Mouse (Mus musculus): ENCODE results near the gene Sh3rf1.

The Sh3rf1 gene

GRCm38 (mm10) chr8:61341587-61342441, 118.1 kb downstream of the Sh3rf1 start:
- TF ChIP-seq GATA4 (IDR thresholded peaks at IDR 0.05; ENCODE audit: insufficient replicate concordance, low read length), result no peak

- no peak for TF ChIP-seq GATA4 (IDR thresholded peaks at IDR 0.05; ENCODE audit: insufficient replicate concordance, low read length)
Observed at GRCm38 (mm10) chr8:61342473-61343026, 118.9 kb downstream of the Sh3rf1 start.

- no peak for TF ChIP-seq GATA4 (IDR thresholded peaks at IDR 0.05; ENCODE audit: insufficient replicate concordance, low read length)
Observed at GRCm38 (mm10) chr8:61344435-61344834, 120.8 kb downstream of the Sh3rf1 start.

GRCm38 (mm10) chr8:61346941-61347340, 123.3 kb downstream of the Sh3rf1 start:
- no peak for TF ChIP-seq GATA4 (IDR thresholded peaks at IDR 0.05; ENCODE audit: insufficient replicate concordance, low read length)

GRCm38 (mm10) chr8:61347526-61347925, 123.9 kb downstream of the Sh3rf1 start:
- TF ChIP-seq GATA4 (IDR thresholded peaks at IDR 0.05; ENCODE audit: insufficient replicate concordance, low read length), result no peak

GRCm38 (mm10) chr8:61348029-61348428, 124.4 kb downstream of the Sh3rf1 start:
- no peak for TF ChIP-seq GATA4 (IDR thresholded peaks at IDR 0.05; ENCODE audit: insufficient replicate concordance, low read length)

GRCm38 (mm10) chr8:61348518-61348917, 124.8 kb downstream of the Sh3rf1 start:
- TF ChIP-seq GATA4 (IDR thresholded peaks at IDR 0.05; ENCODE audit: insufficient replicate concordance, low read length), result no peak; the same call in 1 of the 2 replicates

- TF ChIP-seq GATA4 (IDR thresholded peaks at IDR 0.05; ENCODE audit: insufficient replicate concordance, low read length), result no peak
Observed at GRCm38 (mm10) chr8:61350443-61350842, 126.8 kb downstream of the Sh3rf1 start.

- no peak for TF ChIP-seq GATA4 (IDR thresholded peaks at IDR 0.05; ENCODE audit: insufficient replicate concordance, low read length)
Observed at GRCm38 (mm10) chr8:61351638-61352037, 128.0 kb downstream of the Sh3rf1 start.

GRCm38 (mm10) chr8:61355503-61355902, 131.8 kb downstream of the Sh3rf1 start:
- no peak for TF ChIP-seq GATA4 (IDR thresholded peaks at IDR 0.05; ENCODE audit: insufficient replicate concordance, low read length)

- TF ChIP-seq GATA4 (IDR thresholded peaks at IDR 0.05; ENCODE audit: insufficient replicate concordance, low read length), result no peak
Observed at GRCm38 (mm10) chr8:61359004-61359403, 135.3 kb downstream of the Sh3rf1 start.

GRCm38 (mm10) chr8:61359851-61360272, 136.2 kb downstream of the Sh3rf1 start:
- no peak for TF ChIP-seq GATA4 (IDR thresholded peaks at IDR 0.05; ENCODE audit: insufficient replicate concordance, low read length)

GRCm38 (mm10) chr8:61360362-61360761, 136.7 kb downstream of the Sh3rf1 start:
- TF ChIP-seq GATA4 (IDR thresholded peaks at IDR 0.05; ENCODE audit: insufficient replicate concordance, low read length), result no peak

- TF ChIP-seq GATA4 (IDR thresholded peaks at IDR 0.05; ENCODE audit: insufficient replicate concordance, low read length), result no peak
Observed at GRCm38 (mm10) chr8:61361476-61361875, 137.8 kb downstream of the Sh3rf1 start.

- TF ChIP-seq GATA4 (IDR thresholded peaks at IDR 0.05; ENCODE audit: insufficient replicate concordance, low read length), result no peak
Observed at GRCm38 (mm10) chr8:61362301-61362913, 138.7 kb downstream of the Sh3rf1 start.

GRCm38 (mm10) chr8:61373303-61373702, 149.6 kb downstream of the Sh3rf1 start:
- no peak for TF ChIP-seq GATA4 (IDR thresholded peaks at IDR 0.05; ENCODE audit: insufficient replicate concordance, low read length)
